Mouse (Mus musculus) megakaryocyte, embryonic 14.5 days (primary cell): ENCODE results near the gene Txn2.

Experiments used
- FLI1 ChIP-seq: IDR thresholded peaks from 2 replicates; pipeline ENCODE4 v1.6.1; 2012; ENCODE audit warnings: low read length, inconsistent platforms, mixed read lengths
- GATA1 ChIP-seq: IDR thresholded peaks from 3 replicates; pipeline ENCODE4 v1.6.1; 2012; ENCODE audit warnings: mixed read lengths, low read length, inconsistent platforms, borderline replicate concordance

DNA sequence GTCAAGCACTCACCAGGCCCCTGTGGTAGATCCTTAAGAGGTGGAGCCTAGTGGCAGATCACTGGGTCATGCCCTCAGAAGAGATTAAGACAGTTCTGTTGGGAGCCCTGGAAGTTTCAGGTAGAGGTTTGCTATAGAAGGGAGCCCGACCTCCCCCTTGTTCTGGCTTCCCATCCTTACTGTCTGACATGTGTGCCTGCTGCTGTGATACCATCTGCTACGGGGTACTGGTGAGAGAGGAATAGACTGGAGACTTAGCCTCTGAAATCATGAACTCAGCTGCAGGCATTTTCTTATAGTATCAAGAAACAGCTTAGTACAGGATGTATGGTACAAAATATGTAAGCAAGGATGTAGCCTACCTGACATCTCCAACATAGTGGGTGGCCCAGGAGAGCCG lies 24.1 kb upstream of the Txn2 start:
- TF ChIP-seq GATA1 (no peak), FLI1 (no peak)
